Mouse (Mus musculus) kidney, postnatal 0 days (tissue): ENCODE measurements around the gene Cnpy1. TPM values are rescaled to one million over a fixed set of nuclear protein-coding genes. Genes with fewer than 3 reads are reported as not detected.
A peak's percentile ranks its signal among the peaks of the same experiment; 100 is the strongest.

Experiments
- ATAC-seq: fragments of 200-750 bp; cut with Nextera tagmentation; replicated peaks from 2 replicates; pipeline ENCODE4 v1.8.0; 2017; ENCODE audit warnings: low read depth, moderate number of reproducible peaks, moderate TSS enrichment, moderate library complexity; ENCODE audit not compliant: low FRiP score
- DNase-seq: peaks from one replicate; pipeline ENCODE4 v3.0.0-alpha.2; 2016; ENCODE audit warnings: low spot score
- H3K27ac ChIP-seq: fragments of 300-500 bp; sonication (generic); 2 replicates; pipeline ENCODE4 v1.5.1; 2014; ENCODE audit warnings: mild to moderate bottlenecking
- H3K27me3 ChIP-seq: fragments of 300-500 bp; sonication (generic); 2 replicates; pipeline ENCODE4 v1.6.1; 2014; ENCODE audit warnings: low read length, mixed read lengths; ENCODE audit not compliant: insufficient read depth
- H3K36me3 ChIP-seq: fragments of 300-500 bp; sonication (generic); 2 replicates; pipeline ENCODE4 v1.6.1; 2014; ENCODE audit warnings: low read length, mixed read lengths; ENCODE audit not compliant: insufficient read depth
- H3K4me1 ChIP-seq: fragments of 300-500 bp; sonication (generic); replicated peaks from 2 replicates; pipeline ENCODE4 v1.6.1; 2014; ENCODE audit warnings: antibody characterized with exemption, low read length, mixed read lengths; ENCODE audit not compliant: insufficient read depth
- H3K4me2 ChIP-seq: fragments of 300-500 bp; sonication (generic); 2 replicates; pipeline ENCODE4 v1.6.1; 2014; ENCODE audit warnings: mild to moderate bottlenecking, low read length, moderate library complexity, mixed read lengths
- H3K4me3 ChIP-seq: fragments of 300-500 bp; sonication (generic); replicated peaks from 2 replicates; pipeline ENCODE4 v1.5.1; 2014; ENCODE audit warnings: low read depth, low read length
- H3K9ac ChIP-seq: fragments of 300-500 bp; sonication (generic); 2 replicates; pipeline ENCODE4 v1.6.1; 2014; ENCODE audit warnings: low read depth, low read length
- H3K9me3 ChIP-seq: fragments of 300-500 bp; sonication (generic); replicated peaks from 2 replicates; pipeline ENCODE4 v1.6.1; 2016; ENCODE audit warnings: low read length, inconsistent platforms, mixed read lengths
- CTCF ChIP-seq: IDR thresholded peaks from 2 replicates; pipeline ENCODE4 v1.5.1; 2016; ENCODE audit warnings: antibody characterized with exemption, low read depth, mild to moderate bottlenecking, moderate library complexity
- WGBS: fragments of 180-500 bp; shearing (Covaris S2); extraction: QIAGEN DNeasy Blood & Tissue Kit; methylation state at CpG from one replicate; pipeline ENCODE4 v1.1.7; 2014; 5-methylcytosine and 5-hydroxymethylcytosine counted together
- polyA plus RNA-seq: library from polyadenylated mRNA; unstranded; fragments of >200 nt; fragmentation: Nextera tagmentation; extraction: Ambion mirVana; gene quantifications from 2 replicates; pipeline ENCODE4 v1.2.1, GENCODE M21; 2015

The Cnpy1 gene
- polyA plus RNA-seq, 1 experiment from 2014 or later = 0.08 TPM

DNA sequence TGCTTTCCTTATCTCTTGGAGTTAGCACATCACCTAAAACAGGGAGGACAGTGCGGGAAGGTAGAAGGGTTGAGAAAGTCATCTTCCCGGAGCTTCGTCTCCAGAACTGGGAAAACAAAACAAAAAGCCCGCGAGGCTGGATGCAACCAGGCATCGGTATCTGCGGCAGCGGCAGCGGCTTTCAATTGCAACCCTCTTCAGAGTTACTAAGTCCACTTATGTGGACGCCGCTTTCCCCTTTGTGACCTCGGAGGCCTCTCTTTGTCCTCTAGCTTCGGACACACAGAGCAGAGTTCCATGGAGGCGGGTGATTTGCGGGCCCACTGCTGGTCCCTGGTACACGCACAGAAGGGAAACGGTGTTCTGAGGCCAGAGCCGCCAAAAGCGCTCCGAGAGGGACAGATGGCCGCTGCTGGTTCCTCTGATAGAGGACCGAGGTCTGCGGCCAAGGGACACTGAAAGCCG lies 83.6 kb downstream of the Cnpy1 start:
- TF ChIP-seq CTCF = no peak
- no peaks in the 10 kb centered on the region for H3K9me3 ChIP-seq
- H3K4me1 ChIP-seq = peaks cover 21% of the 10 kb centered on the region
- H3K4me3 ChIP-seq = peak overlapping the region; percentile 13
- no peak overlapping the region for H3K27ac ChIP-seq
- H3K4me2 ChIP-seq = no peak overlapping the region
- WGBS = 2% methylated on average over 24 of the region's 24 CpGs
- ATAC-seq (no peak), DNase-seq (no peak)
- peaks cover 90% of the 10 kb centered on the region for H3K27me3 ChIP-seq
- H3K36me3 ChIP-seq = no peaks in the 10 kb centered on the region
- no peak overlapping the region for H3K9ac ChIP-seq

DNA sequence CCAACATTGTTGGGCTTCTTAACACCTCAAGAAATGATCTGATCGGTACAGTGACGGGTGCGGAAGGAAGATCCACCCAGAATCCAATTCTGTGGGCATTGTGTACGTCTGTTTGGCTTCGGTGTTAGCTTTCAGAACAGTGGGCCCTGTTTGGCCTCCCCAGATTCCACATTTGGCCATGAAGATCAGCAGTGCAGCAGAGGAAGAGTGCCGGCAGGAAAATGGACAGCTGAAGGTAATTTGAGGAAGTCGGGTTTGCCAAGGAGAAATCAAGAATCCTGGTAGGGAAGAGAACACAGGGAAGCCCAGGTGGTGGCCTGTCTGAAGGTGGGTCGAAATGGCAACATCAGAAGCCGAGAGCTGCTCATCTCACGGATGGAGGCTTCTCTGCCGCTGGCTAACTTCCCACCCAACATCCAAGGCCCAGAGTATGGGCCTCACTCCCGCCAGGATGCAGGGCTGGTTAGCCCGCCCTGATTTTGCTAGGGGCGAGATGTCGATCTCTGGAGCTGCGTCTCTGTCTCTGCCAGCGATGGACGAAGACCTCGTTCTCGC lies 84.1 kb downstream of the Cnpy1 start:
- Histone ChIP-seq H3K4me1 (peaks cover 16% of the 10 kb centered on the region), H3K27me3 (peaks cover 84% of the 10 kb centered on the region), H3K9ac (no peak overlapping the region), H3K4me3 (peak overlapping the region; percentile 13), H3K36me3 (no peaks in the 10 kb centered on the region), H3K9me3 (no peaks in the 10 kb centered on the region), H3K27ac (no peak overlapping the region), H3K4me2 (no peak overlapping the region)
- DNase-seq = no peak
- no peak for TF ChIP-seq CTCF
- no peak for ATAC-seq
- 4% methylated on average over 20 of the region's 20 CpGs for WGBS

DNA sequence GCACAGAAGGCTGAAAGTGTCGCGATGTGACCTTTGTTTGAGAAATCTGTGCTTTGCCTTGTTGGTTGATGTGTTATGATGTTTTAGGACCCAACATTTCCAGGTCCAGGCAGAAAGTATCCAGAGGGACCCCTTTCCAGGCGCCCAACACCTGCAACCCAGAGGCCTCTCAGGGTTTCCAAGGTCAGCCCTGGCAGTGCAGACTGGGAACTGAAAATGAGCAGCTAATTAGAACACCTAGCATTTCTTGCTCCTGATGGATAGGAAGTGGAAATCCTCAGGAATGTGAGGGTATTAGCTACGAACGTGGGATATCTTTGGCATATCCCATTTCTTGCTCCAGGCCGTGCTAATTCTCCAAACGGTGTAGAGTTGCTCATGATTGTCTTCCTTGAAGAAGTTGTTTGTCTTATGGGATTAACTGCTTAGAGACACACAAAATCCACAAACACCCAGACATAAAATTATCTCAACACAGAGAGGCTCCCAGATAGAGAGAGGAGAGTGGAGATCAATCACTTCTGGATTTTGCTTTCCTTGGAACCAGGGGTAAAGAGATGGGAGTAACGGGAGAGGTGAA lies 85.6 kb downstream of the Cnpy1 start:
- Histone ChIP-seq H3K9ac (no peak overlapping the region), H3K9me3 (no peaks in the 10 kb centered on the region), H3K27me3 (peaks cover 71% of the 10 kb centered on the region), H3K4me2 (no peak overlapping the region), H3K4me3 (no peak overlapping the region), H3K36me3 (no peaks in the 10 kb centered on the region), H3K4me1 (peaks cover 3% of the 10 kb centered on the region; the same call in 1 of the 2 replicates), H3K27ac (no peak overlapping the region)
- ATAC-seq (no peak), DNase-seq (no peak)
- WGBS = 14% methylated on average over 8 of the region's 8 CpGs
- TF ChIP-seq CTCF = no peak

DNA sequence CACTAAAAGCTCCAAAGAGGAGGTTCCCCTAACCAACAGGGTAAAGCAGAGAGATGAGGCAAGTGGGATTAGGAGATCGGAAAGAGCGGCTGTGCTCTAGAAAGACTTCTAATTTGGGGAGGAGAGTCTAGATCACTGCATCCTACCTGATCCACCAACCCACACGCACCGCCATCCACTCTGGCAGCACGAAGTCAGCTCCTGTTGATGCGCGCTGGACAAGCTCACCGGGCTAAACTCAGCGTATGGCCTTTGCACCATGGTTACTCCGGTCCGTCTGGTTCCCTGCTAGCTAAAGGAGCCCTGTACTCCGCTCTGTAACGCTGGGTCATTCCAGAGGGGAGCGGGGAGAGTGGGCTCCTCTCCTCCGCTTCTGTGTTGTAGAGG lies 86.5 kb downstream of the Cnpy1 start:
- DNase-seq (no peak), ATAC-seq (no peak; the same call in 1 of the 2 replicates)
- no peak for TF ChIP-seq CTCF

DNA sequence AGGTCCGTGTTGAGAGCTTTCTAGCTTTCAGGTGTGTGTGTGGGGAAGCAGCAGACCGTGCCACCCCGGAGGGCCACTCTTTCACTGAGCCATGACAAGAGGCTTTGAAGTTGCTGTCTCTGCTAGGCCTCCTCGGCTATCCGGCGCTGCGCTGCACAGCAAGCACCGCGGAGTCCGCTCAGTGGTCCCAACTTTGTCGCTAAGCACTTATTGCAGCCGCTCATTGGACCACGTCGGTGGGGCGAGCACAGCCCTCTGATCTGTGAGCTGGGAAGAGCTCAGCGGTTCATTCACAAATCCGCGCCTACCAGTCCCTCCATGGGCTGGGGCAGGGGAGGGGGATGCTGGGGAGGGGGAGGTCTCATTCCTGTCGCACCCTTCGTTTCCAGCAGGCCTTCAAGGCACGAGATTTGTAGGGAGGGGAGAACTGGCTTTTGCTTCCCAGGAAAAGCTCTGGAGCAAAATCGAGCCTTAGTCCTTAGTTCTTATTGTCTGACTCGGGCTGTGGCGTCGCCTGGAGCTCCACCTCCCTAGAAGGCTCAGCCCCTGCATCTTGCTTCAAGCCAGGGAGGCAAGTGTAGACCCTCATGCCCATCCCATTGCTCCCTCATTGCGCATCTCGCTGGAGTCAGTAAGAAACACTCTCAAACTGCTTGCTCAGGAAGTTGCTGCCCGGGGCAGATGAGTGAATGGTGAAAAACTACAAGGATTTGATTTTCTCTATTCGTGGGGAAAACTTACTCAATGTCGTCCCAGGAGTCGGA lies 87.1 kb downstream of the Cnpy1 start:
- Histone ChIP-seq H3K9me3 (no peaks in the 10 kb centered on the region), H3K4me3 (peak overlapping the region; percentile 9; the same call in 1 of the 2 replicates), H3K27ac (no peak overlapping the region), H3K4me1 (peaks cover 3% of the 10 kb centered on the region; the same call in 1 of the 2 replicates), H3K9ac (no peak overlapping the region), H3K27me3 (peaks cover 61% of the 10 kb centered on the region), H3K36me3 (no peaks in the 10 kb centered on the region), H3K4me2 (peak overlapping the region; percentile 23)
- DNase-seq (no peak), ATAC-seq (0 out of 2 replicates have a peak, but pooled peaks have one; percentile 19)
- under 1% methylated on average over 31 of the region's 31 CpGs for WGBS
- TF ChIP-seq CTCF = no peak

More for the DNA sequence above, 86.5 kb downstream of the Cnpy1 start:
- Histone ChIP-seq H3K27ac (no peak overlapping the region), H3K4me2 (no peak overlapping the region), H3K36me3 (no peaks in the 10 kb centered on the region), H3K4me3 (no peak overlapping the region), H3K9ac (no peak overlapping the region), H3K9me3 (no peaks in the 10 kb centered on the region), H3K4me1 (peaks cover 3% of the 10 kb centered on the region; the same call in 1 of the 2 replicates), H3K27me3 (peaks cover 63% of the 10 kb centered on the region)
- WGBS = 1% methylated on average over 15 of the region's 15 CpGs

DNA sequence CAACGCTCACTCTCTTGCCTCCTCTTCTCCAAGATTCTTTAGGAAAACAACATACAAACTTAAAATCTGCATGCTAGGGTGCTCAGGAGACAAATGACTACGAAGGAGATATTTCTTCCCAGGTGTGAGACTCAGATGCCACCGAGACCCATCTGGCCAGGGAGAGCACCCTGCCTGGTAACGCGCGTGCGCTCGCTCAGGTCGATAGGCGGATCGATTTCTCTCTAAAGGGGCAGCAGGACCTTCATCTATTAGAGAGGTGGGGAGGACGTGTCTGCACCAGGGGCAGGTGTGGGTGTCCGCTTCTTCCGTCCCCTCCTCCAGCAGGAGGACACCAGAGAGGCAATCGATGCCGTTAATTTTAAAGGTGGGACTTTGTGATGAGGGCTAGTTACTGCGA lies 87.8 kb downstream of the Cnpy1 start:
- no peak for TF ChIP-seq CTCF
- H3K4me2 ChIP-seq = peak overlapping the region; percentile 23
- H3K27ac ChIP-seq = no peak overlapping the region
- 2% methylated on average over 17 of the region's 17 CpGs for WGBS
- H3K9me3 ChIP-seq = no peaks in the 10 kb centered on the region
- H3K9ac ChIP-seq = no peak overlapping the region
- no peak for ATAC-seq
- H3K4me1 ChIP-seq = peaks cover 3% of the 10 kb centered on the region; the same call in 1 of the 2 replicates
- H3K4me3 ChIP-seq = peak overlapping the region; percentile 9; the same call in 1 of the 2 replicates
- peaks cover 55% of the 10 kb centered on the region for H3K27me3 ChIP-seq
- no peak for DNase-seq
- no peaks in the 10 kb centered on the region for H3K36me3 ChIP-seq
